Mouse (Mus musculus) layer of hippocampus, adult 2 months (tissue): ENCODE results near the gene Nfix. TPM values are rescaled to one million over a fixed set of nuclear protein-coding genes. Genes with fewer than 3 reads are reported as not detected.

Experiments
- DNase-seq, 2 experiments: peaks; one replicate each; pipeline ENCODE4 v3.0.0; 2022; ENCODE audit warnings: low spot score in 2 of 2
- H3K27ac ChIP-seq: fragments of 200-600 bp; 2 replicates; pipeline ENCODE4 v1.8.1; 2022
- H3K4me3 ChIP-seq: fragments of 200-600 bp; 2 replicates; pipeline ENCODE4 v1.8.1; 2022; ENCODE audit warnings: mild to moderate bottlenecking
- CTCF ChIP-seq: fragments of 200-600 bp; conservative IDR thresholded peaks from 2 replicates; pipeline ENCODE4 v1.8.1; 2022; ENCODE audit warnings: antibody characterized with exemption, mild to moderate bottlenecking, moderate library complexity
- long read RNA-seq, 2 experiments: library from polyadenylated mRNA; stranded (forward); transcript quantifications; one replicate each; pipeline ENCODE4 v2.0.0; 2021; ENCODE audit warnings: borderline mapping rate in 2 of 2
- total RNA-seq, 2 experiments: library from RNA; stranded (reverse); gene quantifications; 2 replicates each; pipeline ENCODE4 v1.2.3; 2021

Nfix gene
- 100 to 1,000 TPM; 408 to 482 TPM for total RNA-seq
- long read RNA-seq, experiment 1, transcript Nfix-202 (10 exons, 1,728 nt): major isoform, 16 of 69 reads
- long read RNA-seq, experiment 1, partial matches to known transcripts: 9 of 69 reads
- long read RNA-seq, experiment 1, other reads (novel, unspliced or antisense): 39 of 69 reads
- long read RNA-seq, experiment 2, full-length matches to known transcripts: 25 of 133 reads
- long read RNA-seq, experiment 2, partial matches to known transcripts: 44 of 133 reads
- long read RNA-seq, experiment 2, other reads (novel, unspliced or antisense): 64 of 133 reads

DNA sequence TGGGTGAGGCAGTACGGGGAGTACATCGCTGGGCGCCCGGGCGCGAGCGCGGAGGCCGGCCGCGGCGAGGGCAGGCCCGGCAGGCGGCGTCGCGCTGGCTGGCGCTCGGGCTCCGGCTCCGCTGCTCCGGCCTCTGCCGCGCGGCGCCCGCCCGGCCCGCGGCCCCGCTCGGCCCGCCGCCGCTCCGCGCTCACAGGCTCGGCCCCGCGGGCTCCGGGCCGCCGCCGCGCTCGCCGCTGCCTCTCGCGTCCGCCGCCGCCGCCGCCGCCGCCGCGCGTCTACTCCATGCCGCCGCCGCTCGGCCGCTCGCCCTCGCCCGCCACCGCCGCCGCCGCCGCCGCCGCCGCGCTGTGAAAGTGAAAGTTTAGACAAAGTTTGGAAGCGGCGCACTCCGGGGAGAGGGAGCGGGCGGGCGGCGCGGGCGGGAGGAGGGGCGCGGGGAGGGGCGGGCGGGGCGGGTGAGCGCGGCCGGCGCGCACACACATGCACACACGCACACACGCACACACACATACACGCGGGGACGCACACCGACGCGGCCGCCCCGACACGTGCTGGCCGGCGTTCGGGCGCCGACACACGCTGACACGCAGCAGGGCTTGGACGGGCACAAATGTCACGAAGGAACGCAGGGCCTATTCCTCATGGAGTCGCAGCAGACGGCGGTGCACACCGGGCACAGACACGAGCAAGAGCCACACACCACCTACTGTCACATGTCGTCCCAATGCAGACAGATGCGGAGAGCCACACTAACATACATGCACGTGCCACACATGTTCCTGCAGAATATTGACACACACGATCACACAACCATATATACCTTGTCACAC lies at the start of gene Nfix:
TSS of gene Nfix (minus strand) at position 346 of the 833 bp plus-strand sequence.
- no peak for TF ChIP-seq CTCF
- Histone ChIP-seq H3K4me3 (peak within 1 kb of the TSS; percentile 82), H3K27ac (peak within 1 kb of the TSS; percentile 97)
- no peak for DNase-seq

DNA sequence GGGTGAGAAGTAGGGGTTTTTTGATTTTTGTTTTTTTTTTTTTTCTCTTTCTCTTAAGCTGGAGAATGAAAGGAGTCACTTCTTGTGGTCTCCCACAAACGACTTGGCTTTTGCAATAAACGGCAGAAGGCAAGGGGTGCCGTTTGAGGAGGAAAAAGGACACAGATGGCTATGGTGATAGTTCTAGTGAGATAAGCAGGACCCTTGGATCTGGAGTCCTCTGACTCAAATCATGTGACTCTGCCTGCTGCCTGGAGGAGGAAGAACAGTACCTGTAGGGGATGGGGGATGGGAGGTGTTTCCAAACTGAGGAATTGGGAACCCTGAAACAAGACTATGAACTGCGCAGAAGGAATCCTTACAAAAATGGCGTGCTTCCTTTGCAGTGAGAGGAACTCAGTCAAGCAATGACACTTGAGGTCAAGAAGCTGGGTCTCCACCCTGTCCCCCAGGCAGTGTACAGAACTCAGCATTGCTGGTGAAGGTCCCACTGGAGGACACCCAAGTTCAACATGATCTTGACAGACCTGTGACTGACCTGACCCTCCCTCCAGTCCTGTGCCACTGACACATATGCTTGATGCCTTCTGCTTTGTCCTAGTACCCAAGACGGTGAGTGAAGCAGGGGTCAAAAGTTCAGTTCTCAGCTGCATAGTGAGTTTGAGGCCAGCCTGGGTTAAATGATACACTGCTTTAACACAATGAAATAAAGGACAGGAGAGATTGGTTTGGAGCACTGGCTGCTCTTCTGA lies 47.7 kb upstream of the Nfix start:
- no peak for DNase-seq
- TF ChIP-seq CTCF: no peak
- Histone ChIP-seq H3K4me3 (peak overlapping the region; percentile 73), H3K27ac (peak overlapping the region; percentile 90)

DNA sequence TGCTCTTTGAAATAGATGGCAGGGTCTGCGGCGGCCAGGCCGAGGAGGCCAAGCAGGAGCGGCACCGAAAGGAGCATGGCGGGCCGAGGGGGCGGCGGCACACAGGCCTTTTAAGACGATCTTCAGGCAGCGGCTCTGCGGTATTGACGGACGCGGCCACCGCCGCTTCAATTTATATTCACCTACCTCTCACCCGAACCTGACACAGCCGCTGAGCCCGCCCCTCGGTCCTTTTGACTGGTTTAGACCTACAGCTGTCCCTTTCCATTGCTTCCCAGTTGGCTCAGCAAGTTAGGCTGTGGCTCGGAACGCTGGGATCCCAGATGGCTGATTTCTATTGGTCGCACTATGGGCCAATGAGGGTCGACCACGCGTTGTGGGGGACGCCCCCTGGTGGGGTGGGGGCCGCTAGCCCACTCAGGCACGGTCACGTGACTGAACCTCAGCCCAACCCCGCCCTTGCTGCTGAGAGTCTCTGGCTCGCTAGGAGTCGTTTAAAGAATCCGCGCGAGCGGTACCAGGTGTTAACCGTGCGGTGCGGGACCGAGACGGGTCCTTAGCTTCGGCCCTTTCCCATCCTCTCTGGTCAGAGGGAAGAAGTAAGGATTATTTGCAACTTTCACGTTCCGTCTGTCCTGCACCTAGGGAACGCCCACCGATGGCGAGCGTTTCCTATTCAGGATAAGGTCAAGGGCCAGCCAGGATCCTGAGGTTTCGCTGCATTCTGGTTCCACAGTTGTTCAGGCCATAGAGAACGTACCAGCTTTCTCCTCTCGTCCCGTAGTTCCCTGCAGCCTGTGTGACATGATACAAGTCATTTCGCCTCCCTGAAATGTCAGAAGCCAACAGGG lies 46.8 kb upstream of the Nfix start, which contains the start of gene Calr:
TSS of gene Calr (minus strand) at position 213 of the 851 bp plus-strand sequence.
- peak within 1 kb of the TSS; percentile 97 for H3K27ac ChIP-seq
- peak; percentile 100 for DNase-seq
- TF ChIP-seq CTCF: peak; percentile 54
- peak within 1 kb of the TSS; percentile 91 for H3K4me3 ChIP-seq

DNA sequence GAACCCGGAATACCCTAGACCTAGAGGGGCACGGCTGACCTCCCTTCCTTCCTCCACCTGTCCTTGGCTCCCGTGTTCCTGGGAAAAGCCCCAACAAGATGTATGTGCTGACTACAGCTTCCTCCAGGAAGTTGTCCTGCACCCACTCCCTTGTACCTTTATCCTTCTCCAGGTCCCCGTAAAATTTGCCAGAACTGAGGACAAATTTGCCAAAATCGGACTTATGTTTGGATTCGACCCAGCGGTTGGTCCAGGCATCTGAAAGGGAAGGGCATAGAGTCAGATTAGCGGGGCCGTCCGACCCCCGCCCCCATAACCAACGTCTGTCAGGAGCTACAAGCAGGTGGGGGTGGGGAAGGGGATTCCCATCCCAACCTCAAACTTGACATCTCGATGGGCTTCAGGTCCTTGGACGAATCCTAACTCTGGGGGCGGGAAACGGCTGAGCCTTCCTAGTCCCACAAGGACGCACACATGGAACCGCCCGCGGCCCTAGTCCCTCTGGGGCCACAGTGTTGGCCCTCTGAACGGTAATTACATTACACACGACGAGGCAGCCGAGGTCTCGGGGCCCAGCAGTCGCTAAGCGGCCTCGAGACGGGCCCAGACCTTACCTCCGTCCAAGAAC lies 46.1 kb upstream of the Nfix start:
- no peak for TF ChIP-seq CTCF
- Histone ChIP-seq H3K27ac (peak overlapping the region; percentile 97), H3K4me3 (peak overlapping the region; percentile 91)
- no peak for DNase-seq

DNA sequence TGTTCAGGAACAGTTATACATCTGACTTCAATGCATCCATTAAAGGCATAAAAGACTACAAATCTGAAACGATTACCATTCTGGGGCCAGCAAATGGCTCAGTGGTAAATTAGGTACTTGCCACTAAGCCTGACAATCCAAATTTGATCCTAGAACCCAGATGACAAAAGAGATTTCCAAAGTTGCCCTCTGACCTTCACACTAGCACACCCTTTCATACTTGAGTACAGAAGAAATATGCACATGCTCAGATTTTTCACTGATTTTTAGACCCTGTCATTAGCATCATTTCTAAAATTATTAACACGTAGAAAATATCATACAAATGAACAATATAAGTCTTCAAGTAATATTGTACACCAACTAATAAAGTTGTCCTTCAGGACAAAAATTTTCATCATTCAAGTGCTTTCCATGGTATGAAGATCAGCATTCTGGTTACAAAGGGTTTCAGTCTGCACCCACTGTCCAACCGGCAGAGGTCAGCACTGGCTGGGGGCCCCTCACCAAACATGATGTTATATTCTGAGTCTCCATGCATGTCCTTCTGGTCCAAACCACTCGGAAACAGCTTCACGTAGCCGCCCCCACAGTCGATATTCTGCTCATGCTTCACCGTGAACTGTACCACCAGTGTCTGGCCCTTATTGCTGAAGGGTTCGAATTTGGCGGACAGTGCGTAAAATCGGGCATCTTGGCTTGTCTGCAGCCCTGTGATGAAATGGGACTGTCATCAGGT lies 45.4 kb upstream of the Nfix start:
- DNase-seq: no peak
- Histone ChIP-seq H3K27ac (peak overlapping the region; percentile 97), H3K4me3 (peak overlapping the region; percentile 91)
- TF ChIP-seq CTCF: peak; percentile 72

DNA sequence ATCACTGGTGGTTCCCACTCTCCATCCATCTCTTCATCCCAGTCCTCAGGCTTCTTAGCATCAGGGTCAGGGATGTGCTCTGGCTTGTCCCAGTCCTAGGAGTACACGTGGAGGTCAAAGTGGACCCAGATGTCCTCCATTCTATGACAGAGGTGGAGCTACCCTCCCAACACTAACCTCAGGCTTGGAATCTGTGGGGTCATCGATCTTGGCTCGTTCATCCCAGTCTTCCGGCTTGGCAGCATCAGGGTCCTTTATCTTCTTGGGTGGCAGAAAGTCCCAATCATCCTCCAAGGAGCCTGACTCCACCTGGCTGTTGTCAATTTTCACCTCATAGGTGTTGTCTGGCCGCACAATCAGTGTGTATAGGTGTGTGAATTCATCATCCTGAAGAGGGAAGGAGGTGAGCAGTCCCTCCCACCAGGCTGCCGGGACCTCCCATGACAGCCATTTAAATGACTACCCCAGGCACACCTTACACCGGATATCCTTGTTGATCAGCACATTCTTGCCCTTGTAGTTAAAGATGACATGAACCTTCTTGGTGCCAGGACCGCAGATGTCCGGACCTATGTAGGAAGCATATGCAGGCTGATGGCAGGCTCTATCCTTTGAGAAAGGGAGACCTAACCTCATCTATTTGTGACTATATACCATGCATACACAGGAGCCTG lies 44.4 kb upstream of the Nfix start:
- H3K27ac ChIP-seq: peak overlapping the region; percentile 97; the same call in 1 of the 2 replicates
- no peak for DNase-seq
- no peak for TF ChIP-seq CTCF
- H3K4me3 ChIP-seq: peak overlapping the region; percentile 91

DNA sequence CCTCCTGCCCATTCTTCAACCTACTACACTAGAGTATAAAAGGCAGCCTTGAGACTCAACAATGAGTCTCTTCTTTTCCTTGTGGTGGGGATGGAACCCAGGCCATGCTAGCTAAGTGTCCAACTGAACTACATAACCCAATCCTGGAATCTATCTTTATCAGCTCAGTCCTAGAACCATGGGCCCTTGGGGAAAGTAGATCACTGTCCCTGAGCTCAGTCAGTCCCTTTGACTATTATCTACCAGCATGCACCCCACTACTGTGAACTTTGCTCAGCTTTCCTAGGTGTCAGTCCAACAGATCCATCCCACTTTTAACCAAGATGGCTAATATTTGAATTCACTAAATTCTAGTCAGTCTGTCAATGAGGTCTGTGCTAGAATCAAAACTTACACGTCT lies 41.4 kb upstream of the Nfix start:
- no peak for DNase-seq
- Histone ChIP-seq H3K27ac (no peak overlapping the region), H3K4me3 (no peak overlapping the region)
- TF ChIP-seq CTCF: no peak

DNA sequence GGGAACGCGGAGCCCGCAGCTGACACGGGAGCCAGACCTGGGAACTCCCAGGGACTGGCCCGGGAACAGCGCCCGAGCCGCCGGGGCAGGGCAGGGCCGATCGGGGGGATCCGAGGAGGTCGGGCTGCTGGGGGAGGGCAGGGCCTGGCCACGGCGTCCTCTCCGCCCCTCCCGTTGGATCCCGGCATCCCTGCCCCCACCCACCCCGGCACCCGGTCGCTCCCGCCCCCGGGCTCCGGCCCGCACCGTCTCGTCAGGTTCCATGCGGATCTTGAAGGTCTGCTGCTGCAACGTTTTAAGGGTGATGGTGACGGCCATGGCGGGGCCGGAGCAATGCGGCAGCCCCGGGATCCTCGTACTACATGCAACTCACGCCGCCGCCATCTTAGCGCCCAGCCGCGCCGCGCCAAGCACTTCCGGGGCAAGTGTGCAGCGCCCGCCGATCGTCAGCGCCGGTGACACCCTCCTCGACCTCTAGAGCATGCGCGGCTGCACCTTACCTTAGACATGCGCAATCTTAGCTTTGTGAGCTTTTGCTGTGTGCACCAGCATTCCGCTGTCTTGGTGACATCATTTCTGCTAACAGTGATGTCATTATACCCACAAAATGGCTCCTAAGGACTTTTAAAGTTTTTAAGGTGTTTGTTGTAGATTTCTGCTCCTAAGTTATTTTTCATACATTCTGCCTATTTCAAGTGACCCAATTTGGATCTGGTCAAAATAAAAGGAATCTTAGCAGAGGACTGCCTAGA lies 40.3 kb upstream of the Nfix start, which contains the start of gene Rad23a:
TSS of gene Rad23a (minus strand) at position 418 of the 752 bp plus-strand sequence.
- DNase-seq: peak; percentile 90 to 92
- TF ChIP-seq CTCF: no peak
- peak within 1 kb of the TSS; percentile 81 for H3K4me3 ChIP-seq
- peak within 1 kb of the TSS; percentile 90 for H3K27ac ChIP-seq

DNA sequence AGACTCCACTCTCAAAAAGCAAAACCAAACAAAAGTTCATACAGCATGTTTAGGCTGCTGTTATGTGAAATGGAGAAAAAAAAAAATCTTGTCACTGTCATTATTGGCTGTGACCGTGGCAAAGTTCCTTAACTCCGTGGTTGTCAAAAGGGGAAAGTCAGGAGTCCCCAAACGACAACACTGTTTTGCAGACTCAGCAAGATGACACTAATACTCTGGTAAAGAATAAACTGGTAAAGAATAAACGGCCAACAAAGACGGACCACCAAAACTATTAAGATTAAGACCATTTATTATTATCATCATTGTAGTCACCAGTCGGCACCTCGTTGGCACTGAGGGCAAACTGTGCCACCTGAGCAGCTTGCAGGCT lies 39.7 kb upstream of the Nfix start:
- TF ChIP-seq CTCF: no peak
- Histone ChIP-seq H3K4me3 (peak overlapping the region; percentile 81), H3K27ac (peak overlapping the region; percentile 90)
- no peak for DNase-seq

DNA sequence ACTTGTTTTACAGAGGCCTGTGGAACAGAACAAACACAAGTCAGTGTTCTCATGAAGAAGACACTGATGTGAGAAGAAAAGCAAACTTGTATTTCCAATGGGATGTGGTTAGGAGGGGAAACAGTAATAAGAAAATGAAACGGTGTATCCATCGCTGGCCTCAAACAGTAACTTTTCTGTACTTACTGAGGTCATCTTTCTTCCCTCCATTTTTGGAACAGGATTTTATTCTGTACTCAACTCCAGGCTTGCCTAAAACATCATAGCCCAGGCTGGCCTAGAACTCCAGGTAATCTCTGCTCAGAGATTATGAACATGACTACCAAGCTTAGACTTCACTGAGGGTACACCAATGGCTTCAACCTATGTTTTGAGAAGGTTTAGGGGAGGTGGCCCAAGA lies 39.3 kb upstream of the Nfix start:
- H3K27ac ChIP-seq: no peak overlapping the region; the same call in 1 of the 2 replicates
- peak overlapping the region; percentile 81 for H3K4me3 ChIP-seq
- no peak for DNase-seq
- no peak for TF ChIP-seq CTCF
